Mouse (Mus musculus): ENCODE measurements around the gene Aldh3b2.

DNA sequence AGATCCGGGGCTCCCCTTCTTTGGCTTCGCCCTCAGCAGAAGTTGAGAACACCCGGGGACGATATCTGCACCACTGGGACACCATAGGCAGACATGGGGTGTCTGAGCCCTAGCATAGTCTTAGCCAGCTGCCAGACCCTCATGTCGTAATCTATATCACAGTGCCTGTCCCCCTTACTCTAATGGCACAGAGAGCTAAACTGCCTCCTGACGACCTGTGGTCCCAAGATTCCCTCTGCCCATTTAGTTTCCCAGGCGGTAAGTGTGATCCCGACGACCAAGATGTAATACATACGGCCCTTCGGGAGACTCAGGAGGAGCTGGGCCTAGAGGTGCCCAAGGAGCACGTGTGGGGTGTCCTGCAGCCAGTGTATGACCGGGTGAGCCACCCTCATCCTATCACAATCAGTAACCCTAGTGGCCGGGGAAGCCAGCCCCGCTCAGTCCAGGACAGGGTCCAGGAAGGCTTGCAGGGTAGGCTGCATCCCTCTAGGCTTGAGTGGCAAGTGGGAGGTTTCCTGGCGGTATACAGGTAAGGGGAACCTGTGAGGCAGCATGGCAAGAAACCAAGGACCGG is 28.9 kb downstream of the Aldh3b2 start:
- TF ChIP-seq GATA1 (IDR thresholded peaks at IDR 0.05; ENCODE audit: low read length) = no peak
- no peak for TF ChIP-seq TAL1 (IDR thresholded peaks at IDR 0.05; ENCODE audit: low read length)
